Mouse (Mus musculus) gonadal fat pad, adult 2 months (tissue): ENCODE results near the gene Hoxc11. TPM values are rescaled to one million over a fixed set of nuclear protein-coding genes. Genes with fewer than 3 reads are reported as not detected.

Source experiments
- DNase-seq: peaks from one replicate; pipeline ENCODE4 v3.0.0-alpha.2; 2012; ENCODE audit warnings: low read depth
- polyA plus RNA-seq: library from polyadenylated mRNA; depleted of rRNA; stranded (reverse); fragments of >200 nt; gene quantifications from 2 replicates; pipeline ENCODE4 v1.2.3, GENCODE M21; 2012

The Hoxc11 gene
- polyA plus RNA-seq, 1 experiment, result 0.08 TPM

DNA sequence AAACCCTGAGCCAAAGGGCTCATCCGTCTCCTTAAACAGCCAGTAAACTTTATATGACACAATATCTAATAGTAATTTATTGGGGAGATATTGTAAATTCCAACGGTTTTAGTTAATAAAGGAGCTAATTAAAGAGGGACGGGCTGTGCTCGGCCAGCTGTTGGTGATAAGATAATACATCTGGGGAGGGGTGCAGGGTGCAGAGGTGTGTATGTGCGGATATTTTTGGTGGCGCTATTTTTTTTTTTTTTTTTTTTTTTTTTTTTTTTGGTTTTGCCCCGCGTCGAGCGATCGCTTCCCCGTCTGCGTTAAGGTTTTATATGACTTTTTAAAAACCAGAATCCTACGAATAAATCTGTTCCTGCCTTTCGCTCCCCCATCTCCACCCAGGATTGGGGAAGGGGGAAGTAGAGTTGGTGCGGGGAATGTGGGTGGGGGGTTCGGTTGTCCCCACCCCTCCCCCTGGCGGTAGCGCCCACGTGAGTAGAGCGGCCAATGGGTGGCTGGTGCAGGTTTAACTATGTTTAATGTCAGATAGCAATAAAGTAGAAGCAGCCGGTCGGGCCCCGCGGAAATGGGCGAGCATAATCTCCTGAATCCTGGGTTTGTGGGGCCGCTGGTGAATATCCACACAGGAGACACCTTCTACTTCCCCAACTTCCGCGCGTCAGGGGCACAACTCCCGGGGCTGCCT is 17.8 kb upstream of the Hoxc11 start, which contains the start of gene Hoxc12:
TSS of gene Hoxc12 (plus strand) at position 479 of the 694 bp plus-strand sequence.
- no peak for DNase-seq

DNA sequence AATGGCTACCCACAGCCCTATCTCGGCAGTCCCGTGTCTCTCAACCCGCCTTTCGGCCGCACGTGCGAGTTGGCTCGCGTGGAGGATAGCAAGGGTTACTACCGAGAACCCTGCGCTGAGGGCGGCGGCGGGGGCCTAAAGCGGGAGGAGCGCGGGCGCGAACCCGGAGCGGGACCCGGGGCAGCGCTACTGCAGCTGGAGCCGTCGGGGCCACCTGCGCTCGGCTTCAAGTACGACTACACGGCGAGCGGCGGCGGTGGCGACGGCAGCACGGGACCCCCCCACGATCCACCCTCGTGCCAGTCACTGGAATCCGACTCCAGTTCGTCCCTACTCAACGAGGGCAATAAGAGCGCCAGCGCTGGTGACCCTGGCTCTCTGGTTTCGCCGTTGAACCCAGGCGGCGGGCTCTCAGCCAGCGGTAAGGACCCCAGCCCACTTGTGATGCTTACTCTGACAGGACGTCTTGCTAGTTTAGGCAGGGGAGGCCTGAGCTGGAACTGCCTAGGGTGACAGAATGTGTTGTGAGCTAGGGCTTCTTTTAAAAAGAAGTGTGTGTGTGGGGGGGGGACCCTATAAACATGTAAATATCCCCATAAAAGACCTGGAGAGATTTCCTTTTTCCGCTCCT is 17.1 kb upstream of the Hoxc11 start:
- no peak for DNase-seq

DNA sequence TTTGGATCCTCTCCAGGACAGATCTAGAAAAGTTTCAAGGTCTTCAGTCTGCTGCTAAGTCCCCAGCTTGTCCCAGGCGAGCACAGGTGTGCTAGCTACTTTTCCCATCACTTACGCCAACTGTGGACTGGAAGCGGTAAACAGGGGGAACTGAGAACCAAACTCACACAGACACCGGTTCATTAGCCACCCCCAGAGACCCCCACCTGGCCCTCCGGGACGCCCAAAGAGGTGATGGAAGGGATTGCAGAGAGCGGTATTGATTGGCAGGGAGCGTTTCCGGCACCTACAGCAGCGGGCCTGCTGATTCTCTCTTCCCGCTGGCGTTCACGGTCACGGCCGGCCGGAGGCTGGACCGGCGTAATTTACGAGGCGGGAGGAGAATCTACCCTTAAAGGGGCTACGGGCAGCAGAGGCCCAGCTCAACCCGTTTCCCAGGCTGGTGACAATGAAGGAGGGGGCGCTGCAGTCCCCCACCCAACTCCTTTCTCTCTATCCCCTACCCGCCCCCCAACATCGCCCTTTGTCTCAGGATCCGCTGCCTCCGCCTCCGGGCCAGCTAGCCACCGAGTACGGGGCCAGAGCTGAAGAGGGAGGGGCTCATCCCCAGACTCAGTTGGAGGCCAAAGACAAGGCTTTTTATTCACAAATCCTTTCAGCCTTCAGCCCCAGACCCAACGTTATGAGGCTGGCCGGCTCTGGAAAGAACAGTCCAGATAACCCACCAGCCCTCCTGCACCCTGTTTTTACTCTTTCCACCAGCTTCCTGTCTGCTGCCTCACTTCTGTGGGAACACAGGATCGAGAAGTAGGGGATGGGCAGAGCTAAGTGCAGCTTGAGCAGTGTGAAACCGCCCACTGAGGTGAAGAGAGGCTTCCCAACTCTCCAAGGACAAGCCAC is 14.7 kb upstream of the Hoxc11 start:
- DNase-seq, result no peak

GRCm38 (mm10) chr15:102942739-102943467 is 11.3 kb upstream of the Hoxc11 start:
- DNase-seq, result no peak

DNA sequence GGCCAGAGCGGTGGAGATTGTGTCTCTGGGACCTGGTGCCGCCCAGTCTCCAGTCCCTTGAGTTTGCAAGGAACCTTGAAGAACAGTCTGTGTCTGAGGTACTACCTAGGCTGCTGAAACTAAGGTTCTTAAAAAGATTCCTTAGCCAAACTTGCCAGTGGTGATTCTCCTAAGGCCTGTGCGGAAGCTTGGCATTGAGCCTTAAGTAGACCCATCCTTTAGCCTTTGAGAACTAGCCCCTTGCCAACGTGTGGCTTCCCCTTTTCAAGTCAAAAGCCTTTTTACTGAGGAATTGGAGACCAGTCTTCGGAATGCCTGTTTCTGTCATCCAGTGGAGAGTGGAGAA is 10.8 kb upstream of the Hoxc11 start:
- no peak for DNase-seq

GRCm38 (mm10) chr15:102945185-102946077 is 8.8 kb upstream of the Hoxc11 start:
- no peak for DNase-seq

DNA sequence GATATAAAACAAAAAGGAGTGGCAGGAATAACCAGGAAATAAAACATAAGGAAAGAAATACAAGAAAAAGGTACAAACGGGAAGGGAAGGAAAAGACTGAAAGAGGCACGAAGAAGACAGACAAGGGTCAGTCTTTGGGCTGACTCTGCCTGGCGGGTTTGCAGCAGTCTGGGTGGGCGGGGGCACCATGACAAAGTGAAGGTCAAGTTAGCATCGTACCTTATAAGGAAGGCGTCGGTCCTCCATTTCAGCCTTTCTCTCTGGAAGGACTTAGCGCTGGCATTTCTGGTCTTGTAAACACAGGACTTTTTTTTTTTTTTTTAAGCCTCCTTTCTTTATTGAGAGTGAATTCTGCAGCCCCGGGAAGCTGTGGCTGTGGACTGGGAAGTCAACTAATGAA is 7.0 kb upstream of the Hoxc11 start:
- no peak for DNase-seq

DNA sequence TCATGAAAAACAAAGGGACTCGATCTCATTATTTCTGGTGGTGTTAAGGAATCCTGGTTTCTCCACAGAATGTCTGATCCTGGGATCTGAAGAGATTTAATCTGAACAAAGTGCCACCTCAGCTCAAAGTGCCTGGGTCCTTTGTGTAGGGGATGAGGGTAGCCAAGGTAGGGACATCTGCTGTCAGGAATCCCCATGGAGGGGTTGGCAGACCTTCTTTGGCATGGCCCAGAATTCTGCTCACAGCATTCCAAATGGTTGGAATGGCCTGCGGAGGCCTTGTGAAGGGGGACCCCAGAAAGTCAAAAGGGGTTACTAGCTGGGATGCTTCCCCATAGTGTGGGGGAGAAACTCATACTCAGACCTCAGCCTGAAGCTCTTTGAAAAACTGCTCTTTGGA is 5.4 kb upstream of the Hoxc11 start:
- no peak for DNase-seq

GRCm38 (mm10) chr15:102949696-102950095 is 4.5 kb upstream of the Hoxc11 start:
- DNase-seq, result no peak

DNA sequence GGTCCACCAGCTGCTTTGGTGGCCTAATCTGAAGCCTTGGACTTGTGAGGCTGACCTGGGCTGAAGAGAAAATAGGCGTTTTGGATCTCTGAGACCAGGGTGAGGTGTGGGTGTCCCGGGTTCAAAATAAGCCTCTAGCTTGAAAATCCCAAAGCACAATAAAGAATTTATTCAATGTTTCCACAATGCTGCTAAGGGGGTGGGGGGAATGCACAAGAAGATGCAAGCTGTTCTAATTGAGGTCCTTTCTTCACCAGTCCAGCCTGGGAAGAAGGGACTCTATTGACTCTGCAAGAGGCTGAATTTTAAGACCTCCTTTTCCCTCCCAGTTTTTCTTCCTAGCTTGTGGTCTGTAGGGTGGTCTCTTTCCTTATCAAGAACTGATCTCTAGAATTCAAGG is 3.4 kb upstream of the Hoxc11 start:
- DNase-seq, result no peak

DNA sequence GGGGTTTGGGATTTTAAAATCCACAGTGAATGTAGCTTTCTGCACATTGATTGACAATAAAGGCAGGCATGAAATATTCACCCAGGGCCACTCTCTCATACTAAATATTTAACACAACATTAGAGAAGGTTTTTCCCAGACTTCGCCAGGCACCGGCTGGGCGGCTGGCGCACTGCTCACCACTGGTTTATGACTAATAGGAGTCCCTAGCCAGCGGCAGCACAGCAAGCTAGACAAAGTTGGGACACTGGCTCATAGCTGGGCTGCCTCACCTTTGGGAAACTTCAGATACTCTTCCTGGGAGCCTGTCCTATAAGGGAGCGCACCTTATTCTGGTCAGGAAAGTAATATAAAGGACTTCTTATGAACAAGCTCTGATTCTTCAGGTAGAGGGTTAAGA is 666 bp upstream of the Hoxc11 start:
- no peak for DNase-seq

GRCm38 (mm10) chr15:102955007-102955382 is 768 bp downstream of the Hoxc11 start:
- no peak for DNase-seq

- DNase-seq, result no peak
Observed at GRCm38 (mm10) chr15:102955833-102956640, 1.8 kb downstream of the Hoxc11 start.

GRCm38 (mm10) chr15:102956906-102957305 is 2.7 kb downstream of the Hoxc11 start:
- no peak for DNase-seq

DNA sequence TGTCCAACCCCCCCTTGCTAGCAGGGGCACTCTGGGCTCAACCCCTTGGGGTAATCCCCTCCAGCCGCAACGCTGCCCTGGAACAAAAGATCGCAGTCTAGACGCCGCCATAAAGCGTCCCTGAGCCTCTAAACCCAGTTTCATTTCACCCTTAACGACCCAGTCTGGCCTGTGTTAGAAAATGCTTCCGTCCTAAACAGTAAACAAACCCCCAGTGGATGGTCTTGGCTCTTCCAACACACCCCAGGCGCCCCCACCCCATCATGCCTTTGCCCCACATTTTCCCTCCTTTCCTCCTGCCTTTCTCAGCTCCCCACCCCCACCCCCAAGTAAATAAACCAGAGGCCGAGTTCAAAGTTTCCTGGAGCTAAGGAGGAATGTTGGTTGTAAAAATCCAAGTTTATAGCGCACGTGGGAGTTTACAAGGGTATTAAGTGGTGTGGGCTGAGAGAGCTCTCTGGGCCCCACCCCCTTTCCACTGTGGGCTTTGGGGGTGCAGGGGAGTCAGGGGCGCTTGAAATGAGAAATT is 5.5 kb downstream of the Hoxc11 start:
- no peak for DNase-seq

DNA sequence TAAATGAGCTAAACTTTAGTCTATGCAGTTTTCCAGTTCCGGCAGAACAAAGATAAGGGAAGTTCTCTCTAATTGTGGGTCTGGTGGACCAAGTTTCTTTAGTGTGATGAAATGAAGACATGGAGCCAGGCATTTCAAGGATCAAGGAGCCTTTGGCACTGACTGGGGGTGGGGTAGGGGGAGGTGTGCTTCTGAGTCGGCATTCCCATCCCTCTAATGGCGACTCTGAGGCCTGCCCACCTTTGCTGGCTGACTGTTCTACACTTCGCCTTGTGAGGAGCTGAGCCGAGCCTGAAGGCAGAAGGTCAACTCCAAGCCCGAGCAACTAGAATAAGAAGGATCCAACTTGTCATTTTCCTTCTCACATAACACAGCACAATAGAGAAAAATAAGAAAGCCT is 7.5 kb downstream of the Hoxc11 start:
- no peak for DNase-seq

GRCm38 (mm10) chr15:102962492-102962891 is 8.3 kb downstream of the Hoxc11 start:
- no peak for DNase-seq

DNA sequence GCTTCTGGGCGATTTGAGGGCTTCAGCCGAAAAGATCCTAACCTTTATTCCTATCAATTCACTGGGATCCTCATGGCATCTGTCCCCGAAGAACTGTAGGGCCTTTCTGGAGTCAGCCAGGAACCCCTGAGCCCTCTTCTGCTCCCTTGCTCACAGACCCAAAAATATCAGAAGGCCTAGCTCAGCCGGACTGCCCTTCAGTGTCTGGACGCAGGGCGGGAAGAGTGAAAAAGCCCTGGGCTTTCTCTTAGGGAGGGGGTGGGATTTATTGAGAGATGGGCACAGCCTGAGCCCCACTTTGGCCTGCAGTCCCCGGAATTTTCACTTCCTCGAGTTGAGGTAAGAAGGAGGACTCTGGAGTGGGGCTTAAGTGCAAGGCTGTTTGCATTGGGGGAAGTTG is 9.0 kb downstream of the Hoxc11 start:
- DNase-seq, result no peak

GRCm38 (mm10) chr15:102963671-102964640 is 9.7 kb downstream of the Hoxc11 start:
- no peak for DNase-seq
